Mouse (Mus musculus) heart, adult 11 months (tissue): ENCODE measurements around the gene Abr.

Experiments
- DNase-seq: peaks from one replicate; pipeline ENCODE4 v3.0.0; 2022

Gene Abr

DNA sequence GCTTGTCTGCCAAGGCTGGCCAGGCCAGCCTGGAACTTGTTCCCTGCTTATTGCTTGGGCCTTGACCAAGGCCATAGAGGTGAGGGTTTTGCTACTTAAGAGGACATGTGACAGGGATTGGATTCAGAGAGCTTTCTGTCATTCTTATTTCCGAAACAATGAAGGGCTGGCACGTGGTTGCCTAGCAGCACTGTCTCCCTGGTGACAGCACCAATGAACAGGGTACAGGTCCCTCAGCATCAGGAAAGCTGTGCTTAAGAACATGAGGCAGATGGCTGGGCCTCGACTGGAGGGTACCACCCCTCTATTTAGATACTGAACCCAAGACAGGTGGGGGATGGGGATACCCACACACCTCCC, 171.9 kb downstream of the Abr start:
- no peak for DNase-seq

DNA sequence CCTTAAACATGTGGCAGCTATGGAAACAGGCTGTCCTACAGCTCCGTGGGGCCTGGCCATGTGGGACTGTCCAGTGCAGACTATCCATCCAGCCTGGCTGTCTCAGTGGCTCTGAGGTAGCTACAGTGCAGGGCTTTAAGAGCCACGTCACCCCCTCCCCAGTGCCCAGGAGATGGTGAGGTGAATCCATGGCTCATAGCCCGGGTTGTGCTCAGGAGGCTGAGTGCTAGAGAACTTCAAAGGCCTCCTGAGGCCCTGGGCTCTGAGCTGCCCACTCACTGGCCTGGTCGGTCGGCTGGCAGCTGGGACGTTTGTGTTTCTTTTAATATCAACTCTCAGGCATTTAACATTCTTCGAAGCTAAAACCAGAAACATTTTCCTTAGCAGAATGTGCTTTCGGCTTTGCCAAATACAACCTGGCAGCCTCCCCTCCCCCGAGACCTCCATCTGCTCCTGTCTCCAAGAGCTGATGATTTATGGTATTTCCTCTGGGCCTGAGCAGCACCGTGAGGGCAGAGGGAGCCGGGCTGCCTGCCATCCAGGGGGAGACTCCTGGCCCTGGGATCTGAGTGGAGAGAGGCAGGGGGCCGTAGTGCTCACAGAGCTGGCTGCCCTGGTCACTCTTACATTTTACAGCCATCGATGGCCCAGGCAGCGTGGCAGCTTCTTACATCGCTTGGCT, 172.5 kb downstream of the Abr start:
- DNase-seq, result peak; percentile 96

DNA sequence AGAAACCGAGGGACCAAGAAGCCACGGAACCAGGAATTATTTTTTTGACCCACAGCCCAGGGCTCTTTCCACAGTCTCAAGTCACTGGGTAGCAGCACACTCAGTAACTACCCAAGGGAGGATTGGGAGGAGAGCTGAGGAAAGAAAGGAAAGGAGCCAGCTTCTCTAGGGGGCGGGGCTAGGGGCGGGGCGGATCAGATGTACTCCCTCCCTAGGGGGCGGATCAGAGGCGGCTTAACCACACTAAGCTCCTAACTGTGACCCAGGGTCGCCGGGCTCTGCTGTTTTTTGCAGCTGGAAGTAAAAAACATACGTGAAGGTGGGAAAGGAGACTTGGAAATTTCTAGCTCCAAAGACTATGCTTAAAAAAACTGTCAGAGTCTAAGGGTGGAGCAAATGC, 175.9 kb downstream of the Abr start:
- DNase-seq, result no peak

DNA sequence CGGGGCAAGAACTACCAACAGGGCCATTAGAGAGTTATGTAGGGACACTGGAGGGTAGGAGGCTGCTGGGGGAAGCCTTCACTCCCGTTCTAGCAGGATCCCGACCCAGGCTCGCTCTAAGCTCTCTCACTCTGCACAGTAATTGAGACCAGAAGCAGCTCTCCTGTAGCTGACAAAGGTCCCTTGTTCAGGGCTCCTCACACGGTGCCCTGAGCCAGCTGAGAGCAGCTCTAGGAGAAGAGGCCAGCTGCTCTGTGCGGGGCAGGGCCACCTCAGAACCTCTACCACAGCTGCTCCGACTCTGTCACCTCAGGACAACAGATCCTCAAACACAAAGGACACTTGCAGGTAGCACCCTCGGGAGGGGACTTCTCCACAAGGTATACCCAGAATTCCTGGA, 176.7 kb downstream of the Abr start:
- DNase-seq, result no peak

DNA sequence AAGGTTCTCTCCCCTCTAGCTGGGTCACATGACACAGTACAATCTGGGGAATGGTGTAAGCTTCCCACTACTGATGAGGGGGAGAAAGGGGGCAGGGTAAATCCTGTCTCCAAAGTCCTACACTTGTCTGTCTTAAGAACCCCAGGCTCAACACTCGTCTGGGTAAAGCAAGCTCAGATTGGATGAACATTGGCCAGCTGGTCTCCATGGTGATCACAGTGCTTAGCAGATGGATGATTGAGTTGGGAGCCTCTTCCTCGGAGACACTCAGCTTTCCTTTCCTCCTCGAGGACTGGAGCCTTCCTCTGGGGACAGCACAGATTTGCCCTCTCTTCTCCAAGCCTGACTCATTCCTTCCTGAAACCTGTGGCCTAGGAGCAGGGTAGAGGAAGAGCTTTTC, 182.4 kb downstream of the Abr start:
- DNase-seq, result no peak

DNA sequence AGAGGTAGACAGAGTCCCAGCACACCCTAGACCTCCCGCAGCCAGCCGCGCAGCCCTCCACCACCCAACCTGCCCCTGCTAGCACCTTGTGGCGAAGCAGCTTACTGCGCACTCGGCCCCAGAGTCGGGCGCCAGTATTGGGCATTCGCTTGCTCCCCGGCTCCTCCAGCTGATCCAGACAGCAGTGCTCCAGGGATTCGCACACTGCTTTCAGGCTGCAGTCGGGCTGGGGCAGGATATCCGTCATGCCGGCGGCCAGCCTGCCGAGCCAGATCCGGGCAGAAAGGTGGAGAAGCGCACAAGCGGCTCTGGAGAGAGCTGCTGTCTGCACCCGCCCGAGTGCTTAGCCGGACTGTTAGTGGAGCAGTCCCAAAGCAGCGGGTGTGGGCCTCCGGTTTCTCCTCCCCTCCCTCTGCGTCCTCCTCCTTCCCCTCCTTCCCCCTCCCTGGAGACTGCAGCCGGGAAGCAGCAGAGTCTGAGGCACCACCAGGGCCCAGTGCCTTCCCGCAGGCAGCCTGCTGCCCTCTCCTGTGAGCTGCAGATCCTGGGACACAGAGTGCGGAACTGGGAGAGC, 185.2 kb downstream of the Abr start:
- peak; percentile 98 for DNase-seq

DNA sequence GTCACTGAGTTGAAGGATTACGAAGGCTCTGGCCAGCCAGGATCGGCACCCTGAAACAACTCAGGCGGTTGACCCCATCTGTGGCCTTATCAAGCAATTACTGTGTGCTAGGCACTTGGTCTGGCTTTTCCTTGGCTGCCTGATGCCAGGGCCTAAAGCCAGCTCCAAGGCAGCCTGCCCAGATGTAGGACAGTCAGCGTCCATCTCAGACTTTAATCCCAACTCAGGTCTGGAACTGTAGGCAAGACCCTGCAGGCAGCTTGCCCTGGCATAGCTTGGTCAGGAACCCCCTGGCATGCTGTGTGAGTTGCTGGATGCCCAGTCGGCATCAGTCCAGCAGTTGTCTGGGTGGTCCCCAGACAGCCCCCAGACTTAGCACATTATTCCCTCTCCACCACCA, 186.1 kb downstream of the Abr start:
- no peak for DNase-seq

DNA sequence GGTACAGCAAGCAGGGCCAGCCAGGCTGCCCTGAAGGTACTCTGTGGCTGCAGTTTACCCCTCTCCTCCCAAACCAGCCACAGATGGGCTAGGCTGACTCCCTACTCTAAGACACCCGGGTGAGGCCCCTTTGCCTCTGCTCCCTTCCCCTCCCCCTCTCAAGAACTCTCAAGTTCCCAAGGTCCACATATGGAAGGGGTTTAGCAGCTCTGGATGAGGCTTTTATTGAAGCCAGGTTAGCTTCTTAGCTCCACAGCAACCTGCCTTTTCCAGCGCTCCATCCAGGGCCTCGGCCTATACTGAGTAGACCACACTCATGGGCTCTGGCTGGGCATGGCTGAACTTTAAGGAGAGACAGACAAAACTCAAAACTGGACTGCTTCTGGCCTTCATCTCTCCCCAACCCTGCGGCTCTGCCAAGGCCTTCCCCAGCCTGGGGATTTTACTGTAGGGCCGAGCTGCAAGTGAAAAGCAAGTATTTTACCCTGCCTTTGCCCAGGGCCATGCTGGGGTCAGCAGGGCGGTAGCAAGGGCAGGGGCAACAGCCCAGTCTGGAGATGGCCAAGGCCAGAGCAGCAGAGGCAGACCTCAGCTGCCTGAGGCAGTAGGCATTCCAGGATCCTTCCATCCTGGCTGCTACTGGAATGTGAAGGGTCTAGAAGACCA, 192.0 kb downstream of the Abr start:
- no peak for DNase-seq

DNA sequence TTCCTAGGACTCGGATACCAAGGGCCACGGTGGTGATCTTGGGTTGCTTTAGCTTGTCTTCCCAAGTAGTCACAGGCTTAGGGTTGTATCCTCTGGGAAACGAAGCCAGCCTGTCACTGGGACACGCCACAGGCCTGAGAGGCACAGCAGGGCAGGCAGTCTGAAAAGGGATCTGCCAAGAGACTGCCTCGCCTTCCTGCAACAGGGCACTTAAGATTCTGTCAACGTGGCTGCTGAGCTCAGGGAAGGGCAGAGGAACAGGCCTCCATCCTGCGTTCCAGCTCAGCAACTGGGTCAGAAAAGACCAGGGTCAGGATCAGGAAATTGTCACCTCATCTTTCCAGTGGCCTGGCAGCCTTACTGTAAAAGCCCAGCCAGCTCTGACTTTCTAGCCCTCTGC, 192.6 kb downstream of the Abr start:
- no peak for DNase-seq

DNA sequence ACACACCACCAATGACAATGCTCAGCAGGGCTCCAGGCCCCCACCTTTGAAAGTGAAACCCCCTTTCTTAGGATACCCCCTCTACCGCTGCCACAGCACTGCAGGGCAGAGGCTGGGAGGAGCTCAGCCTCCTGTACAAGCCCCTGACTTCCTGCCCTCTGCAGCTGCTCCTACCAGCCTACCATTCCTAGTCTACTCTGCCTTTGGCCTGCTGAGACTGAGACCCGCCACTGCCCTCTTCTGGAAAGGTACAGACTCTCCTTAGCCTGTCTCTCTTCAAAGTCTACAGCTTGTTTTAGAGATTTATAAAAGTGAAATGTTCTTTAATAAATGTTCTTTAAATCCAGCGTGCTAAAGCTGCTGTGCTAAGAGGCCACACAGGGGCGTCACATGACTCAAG, 193.1 kb downstream of the Abr start:
- no peak for DNase-seq

DNA sequence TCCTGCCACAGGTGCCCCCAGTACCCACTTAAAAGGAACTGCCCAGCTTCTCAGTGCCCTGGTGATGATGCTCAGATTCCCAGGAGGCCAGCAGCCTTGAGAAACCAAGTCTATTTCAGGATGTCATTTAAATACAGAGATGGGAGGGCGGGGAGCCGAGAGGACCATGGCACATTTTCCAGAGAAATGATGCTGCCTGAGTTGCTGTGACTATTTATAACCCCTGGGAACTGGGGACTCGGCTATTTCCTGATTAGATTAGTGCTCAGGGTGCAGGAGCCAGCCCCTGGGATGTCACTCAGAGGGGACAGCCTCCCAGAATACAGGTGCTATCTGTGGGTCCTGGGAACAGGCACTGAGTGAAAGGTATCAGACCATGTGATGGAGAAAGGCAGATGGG, 194.3 kb downstream of the Abr start:
- DNase-seq, result peak; percentile 96

DNA sequence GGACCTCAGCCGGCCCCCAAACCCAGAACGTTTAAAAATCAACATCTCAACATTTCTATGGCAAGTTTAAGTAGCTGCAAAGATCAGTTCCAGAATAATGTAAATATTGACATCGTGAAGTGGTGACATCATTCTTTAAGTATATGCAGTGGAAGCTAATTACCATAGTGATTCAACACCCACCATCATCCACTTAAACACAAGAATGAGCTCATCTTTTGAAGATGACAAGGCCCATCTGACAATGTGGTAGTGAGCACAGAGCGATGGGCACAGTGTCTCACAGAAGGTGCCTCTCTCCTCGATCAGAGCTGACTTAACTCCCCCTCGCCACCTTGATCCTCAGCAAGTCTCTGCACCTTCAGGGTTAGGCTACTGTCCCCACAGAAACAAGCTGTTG, 196.4 kb downstream of the Abr start:
- no peak for DNase-seq

DNA sequence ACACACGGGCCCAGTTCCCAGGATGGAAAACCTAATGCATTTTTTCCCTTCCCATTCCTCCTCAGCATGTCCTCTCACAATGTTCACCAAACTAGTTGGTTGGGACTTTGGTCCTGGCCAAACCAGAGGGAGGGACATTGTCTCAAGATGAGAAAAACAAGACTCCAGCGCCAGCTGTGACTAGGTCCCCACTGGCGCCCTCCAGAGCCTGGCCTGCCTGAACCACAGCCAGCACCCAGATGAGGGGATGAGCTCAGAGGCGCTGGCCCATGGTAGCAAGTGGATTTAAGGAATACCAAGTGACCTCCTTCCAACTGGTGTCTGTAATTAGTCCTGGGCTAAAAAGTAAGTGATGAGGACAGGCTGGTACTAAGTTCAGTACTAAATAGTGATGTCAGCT, 201.2 kb downstream of the Abr start:
- peak; percentile 95 for DNase-seq

DNA sequence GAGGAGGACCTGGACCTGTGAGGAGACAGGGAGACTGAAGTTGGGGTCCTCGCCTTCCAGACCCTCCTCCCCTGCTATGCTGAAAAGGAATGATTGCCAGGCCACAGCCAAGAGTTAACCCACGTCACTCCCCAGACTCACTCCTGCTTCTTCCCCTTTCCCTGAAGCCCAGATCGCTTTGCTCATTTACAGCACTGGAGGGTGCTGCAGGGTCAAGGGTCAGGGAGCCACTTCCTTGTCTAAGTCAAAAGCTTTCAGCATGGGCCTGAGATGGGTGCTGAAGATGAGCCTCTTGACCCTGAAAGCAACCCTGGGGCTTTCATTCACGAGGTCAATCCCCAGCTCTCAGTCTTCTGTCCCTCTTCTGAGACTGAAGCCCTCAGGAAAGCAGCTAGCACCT, 202.9 kb downstream of the Abr start:
- DNase-seq, result no peak

DNA sequence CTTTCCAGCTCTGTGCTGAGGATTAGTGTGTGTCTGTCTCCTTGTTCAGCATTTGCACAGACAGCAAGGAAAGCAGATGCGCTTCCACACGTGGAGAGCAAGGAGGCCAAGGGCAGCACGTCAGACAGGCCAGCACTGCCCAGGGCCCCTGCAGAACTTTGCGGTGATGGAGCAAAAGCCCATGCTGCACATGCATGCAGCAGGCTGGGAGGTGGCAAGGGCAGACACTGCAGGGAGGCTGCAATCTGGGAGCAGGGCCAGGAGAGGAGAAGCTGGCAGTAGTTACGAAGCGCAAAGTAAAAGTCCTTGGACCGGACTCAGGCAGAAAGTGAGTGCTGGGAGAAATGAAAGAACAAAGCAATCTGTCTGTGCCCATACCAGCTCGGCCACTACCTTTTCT, 203.7 kb downstream of the Abr start:
- DNase-seq, result no peak

DNA sequence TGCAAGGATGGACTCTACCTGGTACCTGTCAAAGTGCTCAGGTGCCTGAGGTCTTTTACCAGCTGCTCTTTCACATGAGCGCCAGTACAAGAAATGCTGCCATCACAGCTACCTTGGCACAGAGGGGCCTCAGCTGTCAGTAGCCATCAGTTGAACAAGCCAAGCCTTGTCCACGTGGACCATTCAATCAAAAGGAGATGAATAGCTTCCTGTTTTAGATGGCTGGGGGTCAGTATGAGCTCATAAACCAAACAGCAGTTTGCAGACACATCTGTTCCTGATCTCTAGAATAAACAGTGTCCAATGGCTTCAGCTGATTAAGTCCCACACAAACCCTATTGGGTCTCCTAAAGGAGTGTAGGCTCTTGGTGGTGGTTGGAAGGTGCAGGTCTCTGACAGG, 206.1 kb downstream of the Abr start:
- no peak for DNase-seq

DNA sequence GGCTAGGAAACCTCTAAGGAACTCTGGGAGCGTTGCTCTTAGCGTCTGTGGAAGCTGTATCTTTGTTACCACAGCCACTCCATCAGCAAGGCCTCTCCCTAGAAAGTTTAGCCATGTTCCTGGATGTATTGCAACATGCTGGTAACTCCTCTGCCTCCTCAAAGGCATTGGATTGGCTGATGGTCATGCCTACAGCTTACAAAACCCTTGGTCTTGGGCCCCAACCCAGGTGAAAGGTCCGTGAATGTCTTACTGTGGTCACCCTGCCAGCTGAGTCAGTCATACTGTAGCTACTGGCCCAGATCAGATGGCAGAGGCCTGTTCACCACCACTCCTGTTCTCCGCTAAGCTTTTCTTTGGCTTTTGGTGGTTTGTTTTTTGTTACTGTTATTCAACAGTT, 207.1 kb downstream of the Abr start:
- no peak for DNase-seq

DNA sequence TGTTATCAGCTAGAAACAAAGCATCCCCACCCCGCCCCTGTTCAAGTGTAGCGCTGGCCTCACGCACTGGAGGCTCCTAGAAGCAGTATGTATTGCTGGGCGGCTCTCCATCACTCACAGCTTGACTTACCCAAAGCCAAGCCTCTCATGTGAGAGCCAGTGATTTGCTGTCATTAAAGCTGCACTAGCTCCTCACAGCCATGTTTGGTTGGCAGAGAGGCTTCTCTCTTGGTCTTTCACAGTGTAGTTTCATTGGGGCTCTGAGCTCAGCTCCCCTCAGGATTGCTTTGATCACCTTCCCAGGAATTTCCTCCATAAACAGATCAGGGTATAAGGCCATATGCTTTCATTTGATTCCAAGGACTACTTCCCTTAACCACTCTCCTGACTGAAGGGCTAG, 208.9 kb downstream of the Abr start:
- DNase-seq, result no peak

DNA sequence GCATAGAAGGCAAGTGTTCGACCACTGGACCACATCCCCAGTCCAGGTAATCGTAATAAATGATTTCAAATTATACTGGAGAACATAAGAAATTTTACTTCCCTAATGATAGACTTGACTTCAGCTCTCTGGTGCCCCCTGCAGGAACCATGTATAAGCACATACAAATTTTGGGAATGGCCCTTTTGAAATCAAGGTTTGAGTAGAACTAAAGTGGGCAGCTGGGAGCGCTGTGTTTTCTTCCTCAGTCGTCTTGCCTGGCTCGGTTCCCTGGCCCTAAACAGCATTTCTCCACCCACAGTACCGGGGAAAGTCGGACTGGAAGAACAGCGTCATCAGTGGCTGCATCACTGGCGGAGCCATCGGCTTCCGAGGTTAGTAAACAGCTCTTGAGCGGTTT, 211.3 kb downstream of the Abr start:
- DNase-seq, result peak; percentile 85

DNA sequence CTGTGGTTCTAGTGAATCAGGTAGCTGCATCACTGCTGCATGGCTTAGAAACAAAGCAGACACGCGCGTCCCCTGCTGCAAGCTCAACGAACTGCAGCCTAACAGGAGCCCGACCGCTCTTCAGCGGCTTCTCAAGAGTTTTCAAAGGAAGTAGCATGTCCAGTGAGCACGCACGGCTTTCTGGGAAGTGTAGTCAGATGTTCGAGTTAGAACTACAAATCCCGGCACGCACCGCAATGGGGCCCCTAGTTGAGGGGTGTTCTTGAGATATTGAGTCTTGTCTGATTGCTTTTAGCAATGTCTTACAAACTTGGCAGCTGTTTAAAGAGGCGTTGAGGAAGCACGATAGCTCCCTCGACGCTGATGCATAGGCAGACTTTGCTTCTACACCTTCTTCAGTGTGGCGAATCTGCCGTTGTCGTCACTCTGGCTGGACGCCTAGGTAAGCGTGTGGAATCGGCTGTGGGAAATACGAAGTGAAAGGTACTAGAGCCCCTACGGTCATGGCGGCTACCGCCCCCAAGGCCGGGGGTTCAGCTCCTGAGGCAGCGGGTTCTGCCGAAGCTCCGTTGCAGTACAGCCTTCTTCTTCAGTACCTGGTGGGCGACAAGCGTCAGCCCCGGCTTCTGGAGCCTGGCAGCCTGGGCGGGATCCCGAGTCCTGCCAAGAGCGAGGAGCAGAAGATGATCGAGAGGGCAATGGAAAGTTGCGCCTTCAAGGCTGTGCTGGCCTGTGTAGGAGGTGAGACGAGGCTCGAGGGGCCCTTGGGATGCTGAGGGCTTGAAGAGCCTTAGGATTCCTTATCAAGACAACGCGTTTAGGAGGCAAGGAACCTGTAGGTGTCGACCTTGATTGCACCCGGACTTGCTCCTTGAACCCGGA, 215.2 kb downstream of the Abr start, which contains the start of gene Timm22:
Gene Timm22 (plus strand): TSS at position 251 of the 882 bp plus-strand sequence.
- peak; percentile 100 for DNase-seq

DNA sequence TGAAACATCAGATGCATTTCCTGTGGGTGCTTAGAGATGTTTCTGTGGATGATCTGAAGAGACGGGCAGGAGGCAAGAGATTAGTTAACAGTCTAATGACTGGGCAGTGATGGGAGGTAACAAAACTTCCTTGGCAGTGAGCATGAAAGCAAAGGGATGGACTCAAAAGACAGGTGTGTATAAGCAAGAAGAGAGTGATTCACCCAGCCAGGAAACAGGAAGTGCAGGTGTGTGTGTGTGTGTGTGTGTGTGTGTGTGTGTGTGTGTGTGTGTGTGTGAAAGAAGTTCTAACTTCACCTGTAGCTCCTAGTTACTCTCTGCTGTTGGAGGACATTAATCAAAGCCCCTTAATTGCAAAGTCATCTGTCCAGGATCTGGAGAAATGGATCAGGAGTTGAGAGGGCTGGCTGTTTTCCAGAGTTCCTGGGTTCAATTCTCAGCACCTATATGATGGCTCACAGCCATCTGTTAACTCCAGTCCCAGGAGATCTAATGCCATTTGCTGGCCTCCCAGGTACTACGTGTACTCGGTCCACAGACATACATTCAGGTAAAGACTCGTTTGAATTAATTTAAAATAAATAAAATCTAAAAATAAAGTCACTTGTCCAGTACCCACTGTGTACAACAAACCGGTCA, 216.4 kb downstream of the Abr start:
- no peak for DNase-seq

DNA sequence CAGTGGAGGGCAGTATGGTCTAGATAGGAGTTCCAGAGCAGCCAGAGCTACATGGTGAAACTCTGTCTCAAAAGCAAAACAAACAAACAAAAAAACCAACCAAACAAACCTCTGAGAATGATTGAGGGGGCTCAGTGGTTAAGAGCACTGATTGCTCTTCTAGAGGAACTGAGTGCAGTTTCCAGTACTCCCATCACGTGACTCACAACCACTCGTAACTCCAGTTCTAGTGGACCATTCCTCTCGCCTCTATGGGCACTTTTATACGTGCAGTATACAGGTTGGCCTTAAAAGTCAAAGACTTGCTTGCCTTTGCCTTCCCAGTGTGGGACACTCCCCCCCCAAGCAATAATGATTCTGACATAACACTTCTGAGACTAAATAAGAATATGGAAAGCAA, 217.0 kb downstream of the Abr start:
- DNase-seq, result no peak

DNA sequence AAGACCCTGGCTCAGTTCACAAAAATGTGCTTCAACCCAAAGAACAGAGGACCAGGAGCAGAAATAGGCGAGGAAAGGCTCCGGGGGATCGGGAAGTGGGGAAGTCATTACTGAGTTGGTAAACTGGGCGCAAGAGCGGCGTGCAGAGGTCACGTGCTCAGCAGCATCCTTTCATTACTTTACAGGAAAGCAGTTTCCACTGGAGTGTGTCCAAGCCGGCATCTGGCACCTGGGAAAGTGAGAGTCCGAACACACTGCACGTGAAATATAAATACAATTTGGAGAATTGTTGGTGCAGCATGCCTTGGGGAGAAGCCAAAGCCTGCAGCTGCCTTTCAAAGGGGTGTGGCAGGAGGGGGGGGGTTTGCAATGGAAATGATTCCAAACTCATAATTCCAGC, 220.7 kb downstream of the Abr start:
- no peak for DNase-seq
